Mouse (Mus musculus) frontal cortex, postnatal 36 days (tissue): ENCODE data around the gene Map2k6.
"Not testable (repeated sequence)": the region's sequence is repeated elsewhere in the genome, so short reads cannot be mapped to it uniquely, and the experiment has no call there.

Experiments
- DNase-seq, 2 experiments: peaks; one replicate each; pipeline ENCODE4 v3.0.0; 2022; ENCODE audit warnings: low spot score in 2 of 2

Map2k6 gene

DNA sequence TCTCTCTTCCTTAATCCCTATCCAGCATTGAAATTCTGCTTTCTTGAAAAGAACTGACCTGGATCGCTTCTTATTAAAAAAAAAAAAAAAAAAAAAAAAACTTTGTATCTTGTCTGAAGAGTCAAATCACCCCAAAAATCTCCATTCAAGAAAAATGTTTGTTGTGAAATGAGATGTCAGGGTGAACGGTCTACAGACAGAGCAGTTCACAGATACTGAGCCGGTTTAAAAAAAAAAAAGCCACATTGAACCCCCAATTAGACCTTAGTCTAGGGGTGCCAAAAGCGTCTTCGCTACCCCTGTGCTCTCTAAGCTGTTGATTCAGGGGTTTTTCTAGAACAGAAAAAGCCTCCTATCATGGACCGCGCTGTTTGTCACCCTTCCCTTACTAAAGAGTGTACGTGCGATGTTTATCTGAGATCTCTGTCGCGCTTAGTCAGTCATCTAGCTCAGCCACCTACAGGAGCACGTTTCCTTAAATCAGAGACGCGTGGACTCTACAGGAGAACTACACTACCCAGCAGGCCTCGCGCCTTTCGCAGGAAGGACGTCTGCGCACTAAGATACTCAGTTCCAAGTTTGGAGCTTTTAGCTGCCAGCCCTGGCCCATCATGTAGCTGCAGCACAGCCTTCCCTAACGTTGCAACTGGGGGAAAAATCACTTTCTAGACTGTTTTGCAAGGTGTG is at the start of gene Map2k6:
Gene Map2k6 (plus strand): TSS at position 570 of the 687 bp plus-strand sequence.
- peak; percentile 85 to 94 for DNase-seq

DNA sequence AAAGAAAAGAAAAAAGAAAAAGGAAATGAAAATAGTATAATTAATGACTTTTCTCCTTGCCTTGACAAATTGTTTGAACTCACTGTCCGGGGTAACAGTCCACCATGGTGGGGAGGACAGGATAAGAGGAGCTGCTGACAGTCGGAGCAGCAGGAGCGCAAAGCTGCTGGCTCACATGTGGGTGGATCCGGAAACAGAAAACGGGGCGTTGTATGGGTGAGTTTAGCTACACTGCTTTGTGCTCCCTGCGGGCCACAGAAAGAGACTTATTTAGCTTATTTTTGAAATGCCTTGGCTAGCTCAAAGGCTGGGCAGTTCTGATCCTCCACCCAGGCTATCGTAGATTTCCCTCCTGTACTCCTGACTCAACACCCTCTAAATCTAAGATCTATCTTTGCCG is 44.7 kb upstream of the Map2k6 start:
- DNase-seq: peak; percentile 17 to 27

- DNase-seq: not testable (repeated sequence)
Measured at GRCm38 (mm10) chr11:110355131-110355530, 43.8 kb upstream of the Map2k6 start.

GRCm38 (mm10) chr11:110357756-110358551 is 41.0 kb upstream of the Map2k6 start:
- peak; percentile 46 to 77 for DNase-seq

- peak in 1 of 2 experiments; percentile 35 for DNase-seq
Measured at GRCm38 (mm10) chr11:110365016-110365415, 33.9 kb upstream of the Map2k6 start.

GRCm38 (mm10) chr11:110366902-110367301 is 32.0 kb upstream of the Map2k6 start:
- DNase-seq: no peak

DNA sequence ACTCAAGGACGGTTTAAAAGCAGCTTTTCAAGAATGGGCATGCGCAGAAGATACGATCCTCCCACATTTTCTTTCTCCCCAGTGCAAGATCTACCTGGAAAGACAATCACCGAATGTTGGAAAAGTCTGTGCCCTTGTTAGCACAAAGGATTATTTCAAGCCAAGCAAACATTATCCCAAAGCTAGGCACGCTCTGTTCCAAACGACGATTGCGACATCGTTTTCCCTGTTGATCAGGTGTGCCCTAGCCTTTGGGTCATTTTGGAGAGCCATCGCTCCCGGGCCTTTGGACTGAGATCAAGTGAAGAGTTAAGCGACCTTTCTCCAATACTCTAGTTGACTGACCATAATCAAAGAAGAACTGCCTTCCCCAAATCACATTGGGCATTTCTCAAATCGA is 31.3 kb upstream of the Map2k6 start:
- no peak for DNase-seq

GRCm38 (mm10) chr11:110369312-110370019 is 29.5 kb upstream of the Map2k6 start:
- DNase-seq: no peak

- DNase-seq: no peak
Measured at GRCm38 (mm10) chr11:110371827-110372226, 27.1 kb upstream of the Map2k6 start.

GRCm38 (mm10) chr11:110372266-110372954 is 26.5 kb upstream of the Map2k6 start:
- no peak for DNase-seq

GRCm38 (mm10) chr11:110374036-110374435 is 24.9 kb upstream of the Map2k6 start:
- no peak for DNase-seq

DNA sequence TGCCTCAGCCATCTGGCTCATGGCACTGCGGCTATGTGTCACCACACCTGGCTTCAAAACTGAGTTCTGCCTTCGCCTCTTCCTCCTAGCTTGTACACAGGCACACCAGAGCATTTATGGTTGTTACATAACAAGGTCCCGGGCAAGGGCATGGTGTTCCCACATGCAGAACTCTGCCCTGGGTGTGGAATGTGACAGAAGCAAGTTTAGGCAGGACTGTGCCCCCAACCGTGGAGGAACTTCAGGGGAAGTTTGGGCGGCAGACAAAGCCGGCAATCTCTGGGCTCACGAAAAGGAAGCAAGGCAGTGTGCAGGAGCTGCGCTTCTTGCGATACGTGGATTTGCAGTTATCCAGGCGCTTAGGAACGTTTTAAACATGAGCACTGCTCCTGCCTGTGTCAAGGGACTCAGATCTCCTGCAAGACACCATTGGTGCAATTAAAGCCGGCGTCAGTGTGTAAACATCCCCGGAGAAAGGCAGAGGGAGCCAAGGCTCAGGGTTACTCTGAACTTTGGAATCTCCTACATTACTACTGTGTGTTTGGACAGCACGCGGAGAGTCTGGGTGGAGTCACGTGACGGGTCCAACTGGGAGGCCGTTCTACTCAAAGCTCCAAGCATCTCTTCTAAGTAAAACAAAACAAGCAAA is 19.1 kb upstream of the Map2k6 start:
- peak; percentile 41 to 51 for DNase-seq

GRCm38 (mm10) chr11:110380310-110380668 is 18.6 kb upstream of the Map2k6 start:
- DNase-seq: no peak

- DNase-seq: no peak
Measured at GRCm38 (mm10) chr11:110385487-110385886, 13.4 kb upstream of the Map2k6 start.

DNA sequence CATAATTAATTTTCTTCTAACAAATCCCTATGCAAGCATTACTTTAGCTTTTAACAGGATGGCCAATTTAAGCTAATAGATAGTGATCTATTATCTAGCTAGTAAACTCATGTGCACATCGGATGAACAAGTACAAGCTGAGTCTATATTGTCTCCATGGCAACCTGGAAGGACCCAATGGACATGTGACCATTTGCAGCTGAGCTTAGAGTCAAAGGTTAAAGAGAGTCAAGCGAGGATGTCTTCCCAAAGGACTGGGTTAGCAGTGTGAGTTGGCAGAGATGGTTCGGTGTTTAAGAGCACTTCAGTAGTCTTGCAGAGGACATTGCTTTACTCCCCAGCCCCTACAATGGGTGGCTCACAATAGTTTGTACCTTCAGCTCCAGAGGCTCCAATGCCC is 6.2 kb upstream of the Map2k6 start:
- no peak for DNase-seq

- no peak for DNase-seq
Measured at GRCm38 (mm10) chr11:110394788-110395452, 4.0 kb upstream of the Map2k6 start.

GRCm38 (mm10) chr11:110396085-110396484 is 2.8 kb upstream of the Map2k6 start:
- DNase-seq: no peak

GRCm38 (mm10) chr11:110399240-110400150 is 573 bp downstream of the Map2k6 start:
- DNase-seq: no peak

DNA sequence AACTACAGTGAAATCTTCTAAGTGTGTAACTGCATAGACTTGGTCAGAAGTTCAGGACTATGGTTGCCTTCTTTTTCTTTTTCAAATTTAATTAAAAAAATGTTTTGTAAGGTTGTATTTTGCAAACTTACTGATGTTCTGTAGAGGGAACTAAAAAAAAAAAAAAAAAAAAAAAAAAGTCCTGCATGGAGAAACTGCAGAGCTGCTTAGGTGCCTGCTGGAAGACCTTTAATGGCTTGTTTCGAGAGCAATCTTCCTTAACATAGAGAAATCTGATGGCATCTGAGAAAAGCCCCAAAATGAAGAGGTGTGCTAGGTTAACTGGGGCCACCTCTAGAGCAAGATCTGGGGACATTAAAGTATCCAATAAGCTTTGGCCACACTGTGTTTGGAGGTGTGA is 1.4 kb downstream of the Map2k6 start:
- no peak for DNase-seq

- DNase-seq: no peak
Measured at GRCm38 (mm10) chr11:110402671-110403070, 3.7 kb downstream of the Map2k6 start.
